Mouse (Mus musculus): ENCODE data around the gene Hccs.

DNA sequence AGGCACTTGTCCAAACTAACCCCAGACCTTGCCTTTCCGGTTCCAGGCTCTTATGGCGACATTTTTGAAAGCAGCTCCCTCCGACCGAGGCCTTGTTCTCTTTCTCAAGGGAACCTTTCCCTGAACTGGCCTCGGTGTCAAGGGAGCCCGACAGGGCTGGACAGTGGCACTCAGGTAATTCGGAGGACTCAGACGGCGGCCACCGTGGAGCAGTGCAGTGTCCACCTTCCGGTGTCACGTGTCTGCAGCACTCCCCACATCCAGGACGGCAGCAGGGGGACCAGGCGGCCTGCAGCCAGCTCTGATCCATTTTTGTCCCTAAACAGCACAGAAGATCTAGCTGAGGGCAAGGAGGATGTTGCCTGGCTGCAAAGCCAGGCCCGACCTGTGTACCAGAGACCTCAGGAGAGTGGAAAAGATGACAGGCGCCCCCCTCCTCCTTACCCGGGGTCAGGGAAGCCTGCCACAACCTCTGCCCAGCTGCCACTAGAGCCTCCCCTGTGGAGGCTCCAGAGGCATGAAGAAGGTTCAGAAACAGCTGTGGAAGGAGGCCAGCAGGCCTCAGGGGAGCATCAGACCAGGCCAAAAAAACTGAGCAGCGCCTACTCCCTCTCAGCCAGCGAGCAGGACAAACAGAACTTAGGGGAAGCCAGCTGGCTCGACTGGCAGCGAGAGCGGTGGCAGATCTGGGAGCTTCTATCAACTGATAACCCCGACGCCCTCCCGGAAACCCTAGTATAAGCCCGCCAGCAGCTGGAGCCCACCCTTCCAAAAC, 17.7 kb downstream of the Hccs start:
- TF ChIP-seq POLR2A (IDR thresholded peaks at IDR 0.05; ENCODE audit: borderline replicate concordance, insufficient read depth, low read length) = no peak
- TF ChIP-seq CTCF (IDR thresholded peaks at IDR 0.05; ENCODE audit: borderline replicate concordance, insufficient read depth, low read depth, low read length) = no peak

All from cerebellum, adult 2 months (tissue).